Mouse (Mus musculus) erythroblast, embryonic 14.5 days (primary cell): ENCODE results near the gene Il2rb.

Experiments
- GATA1 ChIP-seq: IDR thresholded peaks from 2 replicates; pipeline ENCODE4 v1.6.1; 2012; ENCODE audit warnings: low read length, inconsistent platforms, mixed read lengths
- TAL1 ChIP-seq: IDR thresholded peaks from 3 replicates; pipeline ENCODE4 v1.6.1; 2012; ENCODE audit warnings: low read length, inconsistent platforms, mixed read lengths

DNA sequence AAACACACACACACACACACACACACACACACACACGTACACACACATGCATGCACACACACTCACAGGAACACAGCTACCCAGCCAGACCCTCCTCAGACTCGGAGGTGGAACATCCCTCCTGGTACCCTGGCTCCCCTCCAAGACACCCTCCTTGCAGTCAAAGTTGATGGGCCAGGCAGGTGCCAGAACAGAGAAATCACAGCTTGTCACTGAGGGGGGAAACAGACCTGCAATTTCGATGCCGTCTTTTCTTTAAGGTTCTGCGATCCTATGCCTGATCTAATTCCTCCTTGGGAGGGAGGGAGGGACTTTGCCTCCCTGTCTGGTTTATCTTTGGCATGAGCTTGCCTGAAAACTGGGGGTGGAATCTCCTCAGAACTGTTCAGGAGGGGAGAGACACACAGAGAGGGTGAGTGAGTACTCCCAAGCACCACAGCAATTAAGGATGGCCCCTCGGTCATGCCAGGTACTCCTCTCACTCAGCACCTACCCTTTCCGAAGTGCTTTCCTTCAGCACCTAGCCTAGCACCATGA is 47.8 kb upstream of the Il2rb start:
- TF ChIP-seq GATA1 (no peak), TAL1 (no peak)
